Mouse (Mus musculus) hindlimb bud, embryonic 11.5 days (tissue): Measurements from ENCODE around the gene Ddr1.

Source experiments
- DNase-seq: peaks from one replicate; pipeline ENCODE4 v3.0.0-alpha.2; 2012; ENCODE audit warnings: low read depth, low spot score; ENCODE audit errors: extremely low spot score

Ddr1 gene

DNA sequence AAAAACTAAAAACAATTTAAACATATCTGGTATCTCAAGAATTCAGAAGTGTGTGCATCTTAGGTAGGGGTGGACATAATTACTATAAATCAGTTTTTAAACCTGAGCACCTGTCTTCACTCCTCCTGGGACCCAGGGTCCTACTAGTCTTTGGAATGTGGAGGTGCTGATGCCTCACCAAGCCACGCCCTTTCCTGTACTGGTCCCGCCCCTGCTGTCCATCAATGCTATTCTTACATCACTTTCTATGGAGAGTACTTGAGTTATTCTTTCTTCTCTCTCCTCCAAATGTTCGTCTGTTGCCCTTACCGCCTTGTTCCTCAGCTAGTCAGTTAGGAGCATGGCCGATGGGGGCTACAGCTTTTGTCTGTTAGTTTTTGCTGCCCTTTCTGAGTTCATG lies 68.1 kb downstream of the Ddr1 start:
- no peak for DNase-seq

DNA sequence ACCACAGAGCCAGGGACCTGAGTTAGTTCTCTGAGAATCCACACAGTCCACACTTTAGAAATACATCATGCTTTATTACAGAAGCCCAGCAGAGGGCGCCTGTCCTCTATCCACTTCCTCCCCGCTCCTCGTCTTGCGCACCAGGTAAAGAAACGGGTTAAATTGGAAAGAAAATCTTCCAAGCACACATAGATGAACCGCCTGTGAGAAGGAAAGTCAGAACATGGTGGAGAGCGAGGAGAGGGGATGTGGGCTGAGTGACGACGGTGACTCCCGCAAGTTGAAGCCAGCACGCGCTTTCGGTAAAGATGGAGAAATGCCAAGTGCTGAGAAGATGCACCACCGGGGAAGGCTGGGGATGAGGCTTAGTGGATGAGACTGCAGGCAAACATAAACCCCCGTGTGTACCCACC lies 68.7 kb downstream of the Ddr1 start:
- peak; percentile 53 for DNase-seq

DNA sequence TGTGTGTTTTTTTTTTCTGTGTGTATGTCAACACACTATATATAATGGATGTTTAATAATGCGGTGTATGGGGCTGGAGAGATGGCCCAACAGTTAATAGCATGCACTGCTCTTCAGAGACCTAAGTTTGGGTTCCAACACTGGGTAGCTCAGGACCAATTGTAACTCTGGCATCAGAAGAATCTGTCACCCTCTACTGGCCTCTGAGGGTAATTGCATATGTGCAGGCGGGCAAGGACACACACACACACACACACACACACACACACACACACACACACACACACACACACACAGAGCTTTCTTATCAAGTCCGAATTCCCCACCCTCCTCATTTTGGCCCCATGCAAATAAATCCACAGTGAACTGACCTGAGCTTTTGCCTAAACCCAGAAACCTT lies 69.2 kb downstream of the Ddr1 start:
- no peak for DNase-seq

DNA sequence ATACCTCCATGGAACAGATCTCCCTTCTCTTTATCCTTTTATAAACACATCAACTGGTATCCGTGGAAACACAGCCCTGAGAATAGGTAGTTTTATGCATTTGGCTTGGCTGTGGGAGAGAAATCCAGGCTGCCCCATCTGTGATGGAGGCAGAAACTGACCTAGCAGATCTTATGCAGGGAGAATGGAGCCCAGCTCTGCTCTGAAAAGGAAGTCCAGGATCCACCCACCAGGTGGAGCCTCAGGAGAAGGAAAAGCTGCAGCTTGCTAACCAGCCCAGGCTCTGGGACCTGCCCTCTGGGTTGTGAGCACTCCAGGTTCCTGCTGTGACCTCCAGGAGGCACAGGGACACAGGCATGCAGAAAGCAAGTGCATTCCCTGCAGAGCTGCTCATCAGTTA lies 70.4 kb downstream of the Ddr1 start:
- DNase-seq, result no peak
